In the genomic region with DNA sequence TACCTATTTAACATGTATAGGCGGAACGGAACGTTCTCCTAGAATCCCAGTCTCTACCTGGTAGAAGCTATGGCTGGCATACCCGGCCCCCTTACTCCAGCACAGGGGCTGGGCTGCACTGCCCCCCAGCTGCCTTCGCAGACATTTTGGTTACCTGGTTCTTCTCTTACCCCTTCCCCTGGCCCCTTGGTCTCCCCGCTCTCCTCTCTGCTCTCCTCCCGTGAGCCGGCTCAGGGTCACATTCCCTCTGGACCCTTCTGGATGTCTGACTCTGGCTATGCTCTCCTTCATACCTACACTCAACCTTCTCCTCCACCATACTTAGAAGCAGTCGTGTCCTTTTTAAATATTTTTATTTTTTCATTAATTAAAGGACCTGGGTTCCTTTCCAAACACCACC, we compare ENCODE assay signal across 8 mouse cellular contexts. TPM values are rescaled to one million over a fixed set of nuclear protein-coding genes. Genes with fewer than 3 reads are reported as not detected.
DNase-seq lines count a peak whose midpoint lies in the region; ATAC-seq and TF ChIP-seq lines count a peak whose summit lies in the region.

No protein-coding gene starts in this region.

- peak overlapping the region; percentile 57 for H3K4me3 ChIP-seq in bone marrow, adult 2 months (replicated peaks; ENCODE audit: control insufficient read depth, low read depth, low read length)
- peak overlapping the region; percentile 92 for H3K4me3 ChIP-seq in embryonic facial prominence, embryonic 12.5 days
- peak overlapping the region; percentile 50 for H3K4me3 ChIP-seq in heart, adult 2 months
- peak overlapping the region; percentile 92 for H3K4me3 ChIP-seq in limb, embryonic 12.5 days (replicated peaks)
- H3K4me3 ChIP-seq in midbrain, embryonic 10.5 days = peak overlapping the region; percentile 91
- peak overlapping the region; percentile 47 for H3K4me3 ChIP-seq in spleen, adult 2 months (ENCODE audit: extremely low read depth, insufficient read depth, insufficient read length)

- H3K4me2 ChIP-seq in embryonic facial prominence, embryonic 12.5 days (replicated peaks) = peak overlapping the region; percentile 83
- H3K4me2 ChIP-seq in limb, embryonic 12.5 days = peak overlapping the region; percentile 80

- no peaks in the 10 kb centered on the region for H3K9me3 ChIP-seq in embryonic facial prominence, embryonic 12.5 days
- H3K9me3 ChIP-seq in limb, embryonic 12.5 days = no peaks in the 10 kb centered on the region
- H3K9me3 ChIP-seq in midbrain, embryonic 10.5 days (replicated peaks) = no peaks in the 10 kb centered on the region

- no peak for TF ChIP-seq EP300 in heart, adult 2 months (IDR thresholded peaks at IDR 0.05; ENCODE audit: insufficient read depth, low read depth, low read length)

- H3K9ac ChIP-seq in embryonic facial prominence, embryonic 12.5 days = peak overlapping the region; percentile 56
- H3K9ac ChIP-seq in heart, adult 2 months (ENCODE audit: low read depth, low read length) = peak overlapping the region; percentile 68
- H3K9ac ChIP-seq in limb, embryonic 12.5 days (replicated peaks) = peak overlapping the region; percentile 42

- 2% methylated on average over 9 of the region's 9 CpGs for WGBS in bone marrow, adult 2 months
- WGBS in embryonic facial prominence, embryonic 12.5 days = 2% methylated on average over 9 of the region's 9 CpGs
- 3% methylated on average over 9 of the region's 9 CpGs for WGBS in heart, adult 2 months
- WGBS in limb, embryonic 12.5 days = 5% methylated on average over 9 of the region's 9 CpGs
- 5% methylated on average over 9 of the region's 9 CpGs for WGBS in midbrain, embryonic 10.5 days
- WGBS in spleen, adult 2 months = 4% methylated on average over 9 of the region's 9 CpGs

- no peaks in the 10 kb centered on the region for H3K79me2 ChIP-seq in heart, adult 2 months (replicated peaks; ENCODE audit: control insufficient read depth, insufficient read depth, low read length)

- no peaks in the 10 kb centered on the region for H3K27me3 ChIP-seq in embryonic facial prominence, embryonic 12.5 days
- no peaks in the 10 kb centered on the region for H3K27me3 ChIP-seq in heart, adult 2 months (ENCODE audit: control insufficient read depth, insufficient read depth, low read length)
- H3K27me3 ChIP-seq in limb, embryonic 12.5 days = no peaks in the 10 kb centered on the region
- H3K27me3 ChIP-seq in midbrain, embryonic 10.5 days (ENCODE audit: low read depth, poor library complexity, severe bottlenecking) = no peaks in the 10 kb centered on the region
- H3K27me3 ChIP-seq in spleen, adult 2 months (ENCODE audit: control insufficient read depth, insufficient read depth, low read length) = no peaks in the 10 kb centered on the region

- peaks cover 12% of the 10 kb centered on the region for H3K36me3 ChIP-seq in embryonic facial prominence, embryonic 12.5 days
- H3K36me3 ChIP-seq in heart, adult 2 months (ENCODE audit: control insufficient read depth, insufficient read depth, low read length) = peaks cover 13% of the 10 kb centered on the region
- peaks cover 25% of the 10 kb centered on the region for H3K36me3 ChIP-seq in limb, embryonic 12.5 days
- peaks cover 28% of the 10 kb centered on the region for H3K36me3 ChIP-seq in midbrain, embryonic 10.5 days
- H3K36me3 ChIP-seq in spleen, adult 2 months (ENCODE audit: control insufficient read depth, insufficient read depth, low read length) = no peaks in the 10 kb centered on the region

- peaks cover 2% of the 10 kb centered on the region for H3K4me1 ChIP-seq in bone marrow, adult 2 months (ENCODE audit: control insufficient read depth, insufficient read depth, low read length)
- H3K4me1 ChIP-seq in embryonic facial prominence, embryonic 12.5 days = peaks cover 14% of the 10 kb centered on the region
- no peaks in the 10 kb centered on the region; the same call in 1 of the 2 replicates for H3K4me1 ChIP-seq in heart, adult 2 months (ENCODE audit: control insufficient read depth, insufficient read depth, low read length)
- peaks cover 16% of the 10 kb centered on the region for H3K4me1 ChIP-seq in limb, embryonic 12.5 days (replicated peaks)
- peaks cover 30% of the 10 kb centered on the region for H3K4me1 ChIP-seq in midbrain, embryonic 10.5 days
- no peaks in the 10 kb centered on the region; the same call in 1 of the 2 replicates for H3K4me1 ChIP-seq in spleen, adult 2 months (ENCODE audit: control insufficient read depth, insufficient read depth, insufficient read length)

- no peak for TF ChIP-seq CTCF in bone marrow, adult 2 months (IDR thresholded peaks at IDR 0.05; ENCODE audit: control insufficient read depth, insufficient read depth, low read length)
- peak; percentile 53 for TF ChIP-seq CTCF in heart, adult 2 months (IDR thresholded peaks at IDR 0.05)
- TF ChIP-seq CTCF in spleen, adult 2 months (IDR thresholded peaks at IDR 0.05; ENCODE audit: extremely low read depth, insufficient read depth, insufficient read length, insufficient replicate concordance) = no peak

- no peak for TF ChIP-seq POLR2A in bone marrow, adult 2 months (IDR thresholded peaks at IDR 0.05; ENCODE audit: borderline replicate concordance, control insufficient read depth, low read depth, low read length)
- no peak for TF ChIP-seq POLR2A in heart, adult 2 months (IDR thresholded peaks at IDR 0.05; ENCODE audit: insufficient read depth, low read depth, low read length)
- no peak for TF ChIP-seq POLR2A in spleen, adult 2 months (IDR thresholded peaks at IDR 0.05; ENCODE audit: low read depth, low read length)

- DNase-seq in heart, adult 2 months = peak; percentile 38 to 53
- DNase-seq in kidney, adult 18-20 months = peak; percentile 43
- DNase-seq in midbrain, embryonic 10.5 days (ENCODE audit: low spot score) = peak; percentile 40
- DNase-seq in spleen, adult 2 months (ENCODE audit: low read depth in 1 of 2, low spot score in 2 of 2) = peak in 1 of 2 experiments; percentile 24
- no peak for DNase-seq in adipocyte (ENCODE audit: low spot score)

- intact Hi-C loops in heart, adult 2 months (cut with DNase I) = loop anchor here (10.0 kb wide), 1 partner anchor 90 kb away; a partner anchor contains a TSS

- peak overlapping the region; percentile 33 for H3K27ac ChIP-seq in bone marrow, adult 2 months (ENCODE audit: control insufficient read depth, insufficient read depth, low read depth, low read length, poor library complexity)
- 0 out of 2 replicates have a peak overlapping the region, but pooled peaks have one; percentile 66 for H3K27ac ChIP-seq in embryonic facial prominence, embryonic 12.5 days
- peak overlapping the region; percentile 93 for H3K27ac ChIP-seq in heart, adult 2 months
- H3K27ac ChIP-seq in limb, embryonic 12.5 days = peak overlapping the region; percentile 76
- H3K27ac ChIP-seq in midbrain, embryonic 10.5 days (replicated peaks) = peak overlapping the region; percentile 90
- no peak overlapping the region for H3K27ac ChIP-seq in spleen, adult 2 months (ENCODE audit: insufficient read depth, low read length)

- peak; percentile 69 for ATAC-seq in embryonic facial prominence, embryonic 12.5 days (ENCODE audit: insufficient number of reproducible peaks, insufficient read depth, low FRiP score, low TSS enrichment)
- peak; percentile 73 for ATAC-seq in limb, embryonic 12.5 days (ENCODE audit: insufficient number of reproducible peaks, insufficient read depth, low FRiP score, low TSS enrichment, low read depth)

RNA-seq across cellular contexts. Expression of a gene that starts 0.5 kb away (rescaled TPM):
- polyA plus RNA-seq in bone marrow, adult 2 months (2011; ENCODE audit: insufficient read depth, insufficient read length, low replicate concordance, missing spikeins) = 18.0 and 56.6 TPM in 2 replicates
- polyA plus RNA-seq in embryonic facial prominence, embryonic 12.5 days (2016; fragmentation: Nextera tagmentation; extraction: Ambion mirVana) = 20.7 and 21.3 TPM in 2 replicates
- 100 to 1,000 TPM; 151 to 173 TPM for total RNA-seq in heart, adult 2 months (2021)
- polyA plus RNA-seq in heart, adult 2 months (2012; rRNA removed) = 27.9 and 62.9 TPM in 2 replicates
- 9.0 and 9.3 TPM in 2 replicates for polyA plus RNA-seq in limb, embryonic 12.5 days (2016; fragmentation: Nextera tagmentation; extraction: Ambion mirVana)
- 11.3 and 17.3 TPM in 2 replicates for polyA plus RNA-seq in midbrain, embryonic 10.5 days (2016; fragmentation: Nextera tagmentation; extraction: Ambion mirVana)
- polyA plus RNA-seq in spleen, adult 2 months (2012; rRNA removed) = 5.1 and 5.4 TPM in 2 replicates

RNA-seq across cellular contexts. Expression of a gene that starts 0.6 kb away (rescaled TPM):
- 33.4 and 94.8 TPM in 2 replicates for polyA plus RNA-seq in bone marrow, adult 2 months (2011; ENCODE audit: insufficient read depth, insufficient read length, low replicate concordance, missing spikeins)
- 107 and 127 TPM in 2 replicates for polyA plus RNA-seq in embryonic facial prominence, embryonic 12.5 days (2016; fragmentation: Nextera tagmentation; extraction: Ambion mirVana)
- 100 to 1,000 TPM in 1 of 2 experiments, 10 to 100 TPM in 1; 79.9 to 106 TPM for total RNA-seq in heart, adult 2 months (2021)
- polyA plus RNA-seq in heart, adult 2 months (2012; rRNA removed) = 28.0 and 67.3 TPM in 2 replicates
- polyA plus RNA-seq in limb, embryonic 12.5 days (2016; fragmentation: Nextera tagmentation; extraction: Ambion mirVana) = 122 and 127 TPM in 2 replicates
- polyA plus RNA-seq in midbrain, embryonic 10.5 days (2016; fragmentation: Nextera tagmentation; extraction: Ambion mirVana) = 109 and 110 TPM in 2 replicates
- 11.7 and 16.2 TPM in 2 replicates for polyA plus RNA-seq in spleen, adult 2 months (2012; rRNA removed)
